Mouse (Mus musculus): ENCODE measurements around the gene Zfp652.

Zfp652 gene

GRCm38 (mm10) chr11:95712085-95712562 lies 349 bp upstream of the Zfp652 start:
- 10% methylated on average over 12 of the region's 12 CpGs for WGBS

DNA sequence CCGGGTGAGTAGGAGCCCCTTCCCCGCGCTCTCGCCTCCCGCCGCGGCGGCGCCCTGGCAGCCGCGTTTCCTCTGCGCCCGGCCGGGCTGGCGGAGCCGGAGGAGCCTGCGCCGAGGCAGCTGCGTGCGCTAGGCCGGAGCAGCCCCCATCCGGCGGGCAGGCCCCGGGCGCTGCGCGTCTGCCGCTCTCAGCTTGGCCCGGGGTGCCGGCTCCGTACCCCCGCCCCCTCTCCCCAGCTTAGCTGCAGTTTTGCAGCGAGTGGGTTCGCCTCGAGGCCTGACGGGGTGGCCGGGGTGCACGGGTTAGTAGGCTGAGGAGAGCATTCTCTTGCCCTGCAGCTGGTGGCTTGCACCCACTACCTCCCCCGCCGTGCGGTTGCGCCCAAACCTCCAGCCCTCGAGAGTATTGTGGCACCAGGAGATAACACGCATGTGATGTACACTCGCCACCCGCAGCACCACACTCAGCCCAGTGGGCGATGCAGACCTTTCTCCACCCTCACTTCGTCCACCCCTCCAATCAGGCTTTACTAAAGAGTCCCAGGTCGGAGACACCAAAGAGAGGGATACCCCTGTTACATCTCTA lies 845 bp downstream of the Zfp652 start:
- WGBS, result 1% methylated on average over 36 of the region's 49 CpGs

DNA sequence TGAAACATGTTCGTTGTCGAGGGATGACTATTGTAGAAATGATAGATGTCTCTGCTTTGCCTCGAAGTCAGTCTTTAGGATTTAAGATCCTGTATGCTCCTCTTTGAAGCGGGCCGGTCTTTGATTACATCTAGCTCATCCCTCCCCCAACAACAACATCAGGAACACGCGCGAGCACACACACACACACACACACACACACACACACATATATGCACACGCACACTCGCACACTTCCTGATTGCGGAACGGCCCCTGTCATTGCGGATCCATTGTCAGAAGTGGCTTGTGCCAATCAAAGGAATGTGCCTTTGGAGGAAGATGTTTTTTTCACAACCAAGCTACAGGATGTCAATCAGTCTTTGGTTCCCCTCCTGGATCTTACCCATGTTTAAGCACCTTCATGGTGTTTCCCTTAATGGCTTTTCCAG lies 1.4 kb downstream of the Zfp652 start:
- WGBS, result under 1% methylated on average over 13 of the region's 13 CpGs

DNA sequence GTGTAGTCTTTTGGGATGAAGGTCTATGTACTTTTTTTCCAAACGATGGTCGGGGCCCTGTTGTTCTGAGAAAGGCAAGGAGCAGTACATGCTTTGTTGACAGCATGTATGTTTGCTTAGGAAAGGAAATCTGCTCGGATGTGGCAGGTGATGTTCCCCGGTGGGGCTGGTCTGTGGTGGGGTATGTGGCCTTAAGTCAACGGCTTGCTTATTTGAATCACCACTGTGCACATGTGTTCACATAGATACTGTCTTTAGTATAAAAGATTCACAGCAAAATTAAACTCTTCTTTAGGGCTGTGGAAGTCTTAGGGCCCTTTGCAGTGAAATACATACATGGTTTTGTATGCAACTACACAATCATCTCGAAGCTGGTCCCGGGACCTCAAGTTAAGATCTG lies 1.9 kb downstream of the Zfp652 start:
- WGBS, result 22% methylated on average over 7 of the region's 7 CpGs

DNA sequence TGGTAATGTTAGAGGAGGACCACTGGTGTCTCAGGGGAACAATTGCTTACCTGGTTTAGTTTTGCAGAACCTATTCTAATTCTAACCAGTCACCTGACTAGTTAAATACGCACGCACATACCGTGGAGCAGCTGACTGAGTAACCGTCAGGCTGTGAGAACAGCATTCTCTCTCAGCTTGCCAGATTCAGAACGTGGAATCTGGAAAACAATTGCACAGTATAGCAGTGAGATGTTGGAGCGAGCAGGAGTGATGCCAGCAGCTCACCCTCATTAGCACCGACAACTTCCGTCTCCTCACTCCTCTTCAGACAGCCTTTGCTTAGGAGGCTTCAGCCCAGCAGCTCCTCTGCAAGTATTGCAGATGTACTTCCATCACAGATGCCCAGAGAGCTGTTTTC lies 3.7 kb downstream of the Zfp652 start:
- 24% methylated on average over 8 of the region's 8 CpGs for WGBS

GRCm38 (mm10) chr11:95719356-95719755 lies 6.9 kb downstream of the Zfp652 start:
- 49% methylated on average over 3 of the region's 3 CpGs for WGBS

DNA sequence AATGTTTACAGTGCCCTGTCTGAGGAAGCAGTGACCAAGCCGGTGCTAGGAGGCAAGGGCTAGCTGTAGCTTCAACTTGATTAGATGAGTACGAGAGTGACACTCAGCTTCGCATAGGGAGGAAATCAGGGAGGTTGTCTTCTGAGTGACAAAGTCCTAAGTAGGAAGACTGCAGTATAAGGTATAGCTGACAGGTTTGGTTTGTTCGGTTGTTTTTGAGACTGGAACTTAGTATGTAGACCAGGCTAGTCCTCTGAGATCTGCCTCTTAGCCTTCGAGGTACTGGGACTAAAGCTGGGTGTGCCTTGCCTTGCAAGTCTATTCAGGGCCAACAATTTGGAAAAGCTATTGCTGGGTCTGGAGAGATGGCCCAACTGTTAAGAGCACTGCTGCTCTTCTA lies 10.8 kb downstream of the Zfp652 start, which contains the start of gene B130006D01Rik:
Gene B130006D01Rik (plus strand): TSS at position 301 of the 400 bp plus-strand sequence.
- 90% methylated on average over 5 of the region's 5 CpGs for WGBS

GRCm38 (mm10) chr11:95724466-95724865 lies 12.0 kb downstream of the Zfp652 start:
- 97% methylated on average over 4 of the region's 4 CpGs for WGBS

DNA sequence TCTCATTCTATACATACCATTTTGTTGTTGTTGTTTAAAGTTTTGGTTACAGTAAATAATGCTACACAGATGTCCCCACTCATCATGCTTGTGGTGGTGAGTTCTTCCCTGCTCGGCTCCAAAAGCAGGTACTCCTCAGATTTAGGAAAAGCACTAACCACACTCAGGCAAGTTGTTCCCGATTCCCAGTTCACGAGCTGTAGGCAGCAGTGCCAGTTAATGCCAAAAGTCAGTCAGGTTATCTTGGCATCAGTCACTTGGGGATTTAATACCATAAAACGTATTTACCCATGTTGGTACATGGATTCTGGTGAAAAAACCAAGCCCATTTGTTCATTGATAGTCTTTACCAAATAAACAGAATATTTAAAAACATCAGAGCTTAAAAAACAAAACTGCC lies 13.7 kb downstream of the Zfp652 start:
- 55% methylated on average over 4 of the region's 4 CpGs for WGBS

GRCm38 (mm10) chr11:95727947-95728346 lies 15.5 kb downstream of the Zfp652 start:
- WGBS, result 97% methylated on average over 5 of the region's 5 CpGs

DNA sequence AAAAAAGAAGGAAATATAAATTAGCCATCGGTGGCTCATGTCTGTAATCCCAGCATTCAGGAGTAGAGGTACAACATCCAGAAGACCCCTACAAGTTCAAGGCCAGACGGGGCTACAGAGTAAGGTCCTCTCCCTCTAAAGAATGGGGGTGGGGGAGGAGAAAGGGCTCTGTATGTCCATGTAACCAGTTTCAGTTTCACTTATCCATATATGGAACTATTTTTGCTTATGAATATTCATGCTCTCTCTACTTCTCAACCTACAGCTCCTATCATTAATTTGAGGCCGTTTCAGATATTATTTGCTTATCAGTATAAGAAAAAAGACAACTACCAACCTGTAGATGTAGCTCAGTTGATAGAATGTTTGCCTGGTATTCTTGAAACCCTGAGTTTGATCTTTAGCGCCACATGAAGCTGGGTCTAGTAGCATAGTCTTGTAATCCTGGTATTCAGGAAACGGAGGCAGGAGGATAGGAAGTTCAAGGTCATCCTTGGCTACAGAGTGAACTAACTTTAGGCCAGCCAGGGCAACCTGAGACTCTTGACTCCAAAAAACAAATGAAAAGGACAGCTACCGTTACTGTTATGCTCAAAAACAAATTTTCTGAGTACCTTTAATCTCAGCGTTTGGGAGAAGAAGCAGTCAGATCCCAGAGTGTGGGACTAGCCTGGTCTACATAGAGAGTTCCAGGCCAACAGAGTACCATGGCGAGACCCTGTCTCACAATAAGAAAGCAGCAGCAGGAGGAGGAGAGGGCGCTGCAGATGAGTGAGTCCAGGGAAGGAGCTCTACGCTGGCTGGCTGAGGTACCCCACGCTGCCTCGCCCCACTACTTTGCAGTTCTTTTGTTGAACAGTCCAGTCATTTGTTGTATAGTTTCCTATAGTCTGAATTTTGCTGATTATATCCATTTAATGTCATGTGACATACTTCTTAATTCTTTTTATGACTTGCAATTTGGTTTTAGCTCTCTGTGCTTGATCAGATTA lies 16.7 kb downstream of the Zfp652 start:
- WGBS, result 85% methylated on average over 12 of the region's 12 CpGs

GRCm38 (mm10) chr11:95734485-95734884 lies 22.0 kb downstream of the Zfp652 start:
- 89% methylated on average over 2 of the region's 2 CpGs for WGBS

DNA sequence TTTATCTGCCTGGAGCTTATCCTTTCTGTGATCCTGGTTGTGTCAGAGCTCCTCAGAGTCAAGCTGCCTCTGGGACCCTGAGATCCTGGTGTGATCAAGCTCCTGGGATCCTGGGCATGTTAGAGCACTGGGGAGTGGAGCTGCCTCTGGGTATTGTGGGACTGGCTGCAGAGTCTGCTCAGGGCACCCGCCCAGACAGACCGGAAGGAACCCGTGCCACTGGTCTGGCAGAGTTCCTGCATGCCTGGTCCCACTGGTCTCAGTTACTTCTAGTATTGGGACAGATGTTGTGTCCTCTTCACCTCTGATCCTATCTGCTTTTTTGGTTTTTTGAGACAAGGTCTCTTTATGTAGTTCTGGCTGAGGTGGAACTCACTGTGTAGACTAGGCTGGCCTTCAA lies 25.3 kb downstream of the Zfp652 start:
- 52% methylated on average over 3 of the region's 3 CpGs for WGBS

DNA sequence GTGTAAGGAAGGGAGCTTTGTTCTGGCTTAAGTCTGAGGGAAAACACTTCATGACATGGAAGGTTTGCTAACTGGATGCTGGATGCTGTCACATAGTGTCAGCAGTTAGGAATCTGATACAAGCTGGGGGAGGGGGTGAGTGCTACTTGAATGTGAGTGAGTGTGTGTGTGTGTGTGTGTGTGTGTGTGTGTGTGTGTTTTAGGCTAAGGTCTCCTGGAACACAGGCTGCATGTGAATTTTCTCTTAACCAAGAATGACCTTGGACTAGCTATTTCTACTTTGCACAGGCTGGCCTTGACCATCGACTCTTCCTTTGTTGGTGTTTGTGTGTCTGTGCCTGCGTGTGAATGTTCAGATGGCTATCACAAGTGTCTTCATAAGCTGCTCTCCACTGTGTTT lies 32.0 kb downstream of the Zfp652 start:
- 95% methylated on average over 2 of the region's 2 CpGs for WGBS

GRCm38 (mm10) chr11:95746821-95747220 lies 34.3 kb downstream of the Zfp652 start:
- WGBS, result 64% methylated on average over 4 of the region's 4 CpGs

- WGBS, result 74% methylated on average over 5 of the region's 5 CpGs
Observed at GRCm38 (mm10) chr11:95748331-95748730, 35.9 kb downstream of the Zfp652 start.

DNA sequence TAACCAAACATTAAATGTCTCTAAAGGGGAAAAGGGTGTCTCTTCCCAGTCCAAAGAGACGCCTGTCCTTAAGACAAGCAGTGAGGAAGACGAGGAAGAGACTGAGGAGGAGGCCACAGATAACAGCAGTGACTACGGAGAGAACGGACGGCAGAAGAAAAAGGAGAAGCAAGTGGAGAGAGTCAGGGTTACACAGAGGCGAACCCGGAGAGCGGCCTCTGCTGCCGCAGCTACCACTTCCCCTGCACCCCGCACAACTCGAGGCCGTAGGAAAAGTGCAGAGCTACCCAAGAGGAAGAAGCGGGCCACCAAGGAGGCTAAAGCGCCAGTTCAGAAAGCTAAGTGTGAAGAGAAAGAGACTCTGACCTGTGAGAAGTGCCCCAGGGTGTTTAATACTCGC lies 37.1 kb downstream of the Zfp652 start:
- 84% methylated on average over 15 of the region's 15 CpGs for WGBS

- 13% methylated on average over 1 of the region's 1 CpGs for WGBS
Observed at GRCm38 (mm10) chr11:95750995-95751394, 38.5 kb downstream of the Zfp652 start.

DNA sequence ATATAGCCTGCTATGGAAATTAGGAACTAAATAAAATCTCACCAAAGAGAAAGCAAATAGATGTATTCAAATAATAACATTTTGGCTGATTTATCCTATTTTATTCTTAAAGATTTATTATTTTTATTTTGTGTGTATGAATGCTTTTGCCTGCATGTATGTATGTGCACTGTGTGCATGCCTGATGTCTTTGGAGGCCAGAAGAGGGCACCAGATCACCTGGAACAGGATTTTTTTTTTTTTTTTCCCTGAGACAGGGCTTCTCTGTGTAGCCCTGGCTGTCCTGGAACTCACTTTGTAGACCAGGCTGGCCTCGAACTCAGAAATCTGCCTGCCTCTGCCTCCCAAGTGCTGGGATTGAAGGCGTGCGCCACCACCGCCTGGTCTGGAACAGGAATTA lies 42.7 kb downstream of the Zfp652 start:
- WGBS, result 95% methylated on average over 4 of the region's 4 CpGs

DNA sequence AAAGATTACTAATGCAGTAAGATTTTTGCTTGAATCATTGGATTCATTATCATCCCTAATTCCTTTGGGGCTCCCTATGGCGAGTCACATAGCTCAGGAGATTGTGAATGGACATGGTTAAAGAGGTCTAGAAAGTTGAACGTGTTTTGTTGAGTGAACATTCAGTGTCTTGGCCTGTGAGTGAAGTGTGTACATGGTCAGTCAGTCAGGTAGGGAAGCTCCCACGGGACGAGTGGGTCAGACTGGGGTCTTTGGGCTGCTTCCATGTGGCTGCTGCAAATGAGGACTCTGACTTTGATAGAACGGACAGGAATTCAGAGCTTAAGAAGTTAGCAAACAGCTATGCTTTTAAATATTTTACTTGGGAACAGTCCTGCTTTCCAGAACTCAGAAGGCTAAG lies 48.0 kb downstream of the Zfp652 start:
- WGBS, result 94% methylated on average over 5 of the region's 5 CpGs

DNA sequence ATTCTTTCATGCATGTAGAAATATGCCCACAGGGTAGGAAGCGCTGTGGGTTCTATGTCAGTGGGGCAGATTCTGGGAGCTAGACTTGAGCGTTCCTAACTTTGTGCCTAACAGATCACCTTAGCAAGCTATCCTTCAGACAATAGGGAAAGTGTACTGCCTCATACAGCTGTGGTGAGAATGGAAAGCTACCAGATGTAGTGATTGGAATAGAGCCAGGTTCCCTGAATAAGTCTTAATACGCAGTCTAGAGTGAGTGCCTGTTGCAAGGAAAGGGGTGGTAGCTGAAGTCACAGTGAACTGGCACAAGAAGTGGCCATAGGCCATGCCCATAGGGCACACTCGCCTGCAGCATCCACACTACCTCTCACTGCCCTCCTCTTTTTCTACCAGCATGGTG lies 50.5 kb downstream of the Zfp652 start:
- 78% methylated on average over 4 of the region's 4 CpGs for WGBS

DNA sequence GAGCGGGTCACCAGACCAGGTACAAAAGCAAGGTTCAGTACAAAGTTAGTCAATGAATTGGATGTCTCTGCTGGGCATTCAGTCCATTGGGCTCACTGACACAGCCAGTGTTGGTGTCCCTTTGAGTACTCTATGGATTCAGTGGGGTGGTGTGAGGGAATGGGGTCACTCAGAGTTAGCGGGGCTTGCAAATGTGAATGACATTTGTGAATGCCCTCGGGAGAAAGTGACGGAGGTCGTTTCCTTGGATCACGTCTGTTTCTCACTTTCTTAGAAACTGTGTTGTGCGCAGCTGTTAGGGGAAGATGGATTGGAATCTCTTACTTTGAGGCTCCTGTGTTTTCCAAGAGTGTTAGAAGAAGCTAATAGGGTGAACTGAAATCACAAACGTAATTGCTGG lies 52.3 kb downstream of the Zfp652 start:
- WGBS, result 77% methylated on average over 8 of the region's 8 CpGs

DNA sequence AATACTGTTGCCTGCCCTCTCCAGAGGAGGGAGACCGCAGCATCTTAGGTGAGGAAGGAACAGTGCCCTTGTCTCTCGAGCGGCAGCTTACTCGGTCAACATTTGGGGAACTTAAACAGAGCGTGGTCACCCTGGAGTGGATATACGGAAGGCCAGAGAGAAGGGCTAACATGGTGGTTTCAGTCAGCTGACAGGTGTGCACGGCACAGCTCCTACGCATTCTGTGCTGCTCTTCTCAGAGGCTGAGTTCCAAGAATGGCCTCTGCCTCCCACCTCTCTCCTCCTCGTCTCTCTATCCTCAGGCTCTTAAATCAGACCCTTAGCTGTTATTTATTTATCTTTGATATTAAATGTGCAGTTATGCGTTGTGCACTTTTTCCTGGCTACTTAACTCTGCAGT lies 52.9 kb downstream of the Zfp652 start:
- 80% methylated on average over 10 of the region's 10 CpGs for whole genome bisulfite sequencing
